Mouse (Mus musculus): ENCODE data around the gene Tmem35b. TPM values are rescaled to one million over a fixed set of nuclear protein-coding genes. Genes with fewer than 3 reads are reported as not detected.

The Tmem35b gene
- polyA plus RNA-seq, 1 experiment from 2014 or later = 21.5 TPM

DNA sequence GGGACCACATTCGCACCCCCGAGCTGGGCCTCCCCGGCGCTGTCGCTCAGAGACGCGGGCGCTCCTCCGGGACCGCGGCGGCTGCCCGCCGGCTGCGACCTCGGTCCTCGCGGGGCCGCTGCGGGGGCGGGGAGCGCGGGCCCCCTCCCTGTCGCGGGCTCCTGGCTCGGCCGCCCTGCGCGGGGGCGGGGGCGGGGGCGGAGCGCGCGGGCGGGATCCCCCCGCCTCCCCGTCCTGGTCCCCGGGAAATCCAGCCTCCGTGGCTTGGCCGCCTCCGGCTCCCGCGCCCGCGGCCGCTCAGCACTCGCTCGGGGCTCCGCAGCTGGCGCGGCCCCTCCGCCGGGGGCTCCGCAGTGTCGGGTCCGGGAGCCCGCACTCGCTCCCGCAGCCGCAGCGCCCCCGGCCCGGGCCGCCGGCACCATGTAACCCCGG, 45.4 kb downstream of the Tmem35b start, which contains the start of gene Dlgap3:
Gene Dlgap3 (plus strand): TSS at position 291 of the 432 bp plus-strand sequence.
- Histone ChIP-seq H3K27me3 (peaks cover 13% of the 10 kb centered on the region; the same call in 1 of the 2 replicates), H3K9ac (peak within 1 kb of the TSS; percentile 96), H3K9me3 (no peaks in the 10 kb centered on the region), H3K36me3 (no peaks in the 10 kb centered on the region), H3K4me2 (peak within 1 kb of the TSS; percentile 68), H3K27ac (peak within 1 kb of the TSS; percentile 89), H3K4me1 (replicated peaks) (peaks cover 57% of the 10 kb centered on the region), H3K4me3 (peak within 1 kb of the TSS; percentile 96)
- peak; percentile 52 for ATAC-seq (ENCODE audit: low FRiP score)
- WGBS = 0% methylated on average over 26 of the region's 67 CpGs

DNA sequence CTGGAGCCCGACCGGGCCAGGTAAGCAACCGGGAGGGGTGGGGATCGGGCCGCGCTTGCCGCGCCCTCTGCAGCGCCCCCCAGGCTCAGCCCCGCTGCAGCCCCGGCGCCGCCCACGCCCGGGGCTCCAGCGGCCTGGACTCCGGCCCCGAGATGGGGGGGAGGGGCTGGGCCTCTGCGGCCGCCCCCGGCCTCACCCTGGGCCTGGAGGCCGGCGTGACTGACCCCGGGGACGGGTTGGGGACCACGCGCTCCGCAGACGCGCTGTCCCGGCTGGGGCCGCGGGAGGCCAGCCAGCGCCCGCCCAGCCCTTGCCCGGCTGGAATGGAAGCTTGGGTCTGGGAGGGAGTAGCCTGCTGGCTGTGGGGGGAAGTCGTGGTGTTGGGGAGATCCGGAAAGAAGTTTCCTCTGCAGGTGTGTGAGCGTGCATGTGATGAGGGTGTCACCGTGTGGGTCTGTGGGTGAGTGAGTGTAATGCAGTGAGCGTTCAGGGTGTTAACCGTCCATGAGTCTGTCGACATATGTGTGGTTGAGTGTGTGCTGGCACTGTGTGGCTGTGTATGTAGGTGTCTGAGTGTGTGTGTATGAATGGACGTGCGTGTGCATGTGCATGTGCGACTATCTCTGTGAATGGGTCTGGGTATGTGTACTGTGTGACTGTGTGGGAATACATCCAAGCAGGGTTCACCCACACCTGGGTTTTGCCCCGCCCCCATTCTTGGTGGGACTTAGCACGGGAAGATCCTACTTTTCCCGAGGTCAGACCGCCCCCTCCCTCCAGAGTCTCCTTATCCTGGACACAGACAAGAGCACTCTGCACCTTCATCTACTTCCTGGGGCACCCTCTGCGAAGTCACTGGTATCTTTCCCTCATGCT, 46.1 kb downstream of the Tmem35b start:
- 4% methylated on average over 29 of the region's 51 CpGs for WGBS
- Histone ChIP-seq H3K27ac (peak overlapping the region; percentile 89), H3K27me3 (peaks cover 13% of the 10 kb centered on the region; the same call in 1 of the 2 replicates), H3K4me3 (peak overlapping the region; percentile 96), H3K4me1 (replicated peaks) (peaks cover 64% of the 10 kb centered on the region), H3K9me3 (no peaks in the 10 kb centered on the region), H3K9ac (peak overlapping the region; percentile 96), H3K36me3 (no peaks in the 10 kb centered on the region), H3K4me2 (peak overlapping the region; percentile 68)
- peak; percentile 60 for ATAC-seq (ENCODE audit: low FRiP score)

DNA sequence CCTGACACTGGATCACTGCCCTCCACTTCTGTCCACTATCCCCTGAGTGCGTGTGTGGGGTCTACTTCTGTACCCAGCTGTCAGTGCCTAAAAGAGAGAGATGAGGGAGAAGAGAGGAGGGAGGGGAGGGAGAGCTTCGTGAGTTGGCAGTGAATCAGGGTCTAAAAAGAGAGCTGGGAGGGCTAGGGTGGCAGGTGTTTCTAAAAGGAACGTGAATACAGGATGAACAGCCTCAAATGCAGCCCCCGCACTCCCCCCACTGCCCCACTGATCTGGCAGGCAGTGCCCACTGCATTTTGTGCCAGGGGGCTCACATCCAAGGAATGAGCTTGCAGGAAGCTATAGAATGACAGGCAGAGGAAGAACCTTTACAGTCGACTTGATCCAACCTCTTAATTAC, 47.4 kb downstream of the Tmem35b start:
- Histone ChIP-seq H3K4me1 (replicated peaks) (peaks cover 68% of the 10 kb centered on the region), H3K9me3 (no peaks in the 10 kb centered on the region), H3K4me2 (peak overlapping the region; percentile 68), H3K4me3 (0 out of 2 replicates have a peak overlapping the region, but pooled peaks have one; percentile 96), H3K27me3 (peaks cover 13% of the 10 kb centered on the region; the same call in 1 of the 2 replicates), H3K36me3 (no peaks in the 10 kb centered on the region), H3K9ac (no peak overlapping the region), H3K27ac (peak overlapping the region; percentile 48; the same call in 1 of the 2 replicates)
- 21% methylated on average over 5 of the region's 5 CpGs for WGBS
- no peak for ATAC-seq (ENCODE audit: low FRiP score)

DNA sequence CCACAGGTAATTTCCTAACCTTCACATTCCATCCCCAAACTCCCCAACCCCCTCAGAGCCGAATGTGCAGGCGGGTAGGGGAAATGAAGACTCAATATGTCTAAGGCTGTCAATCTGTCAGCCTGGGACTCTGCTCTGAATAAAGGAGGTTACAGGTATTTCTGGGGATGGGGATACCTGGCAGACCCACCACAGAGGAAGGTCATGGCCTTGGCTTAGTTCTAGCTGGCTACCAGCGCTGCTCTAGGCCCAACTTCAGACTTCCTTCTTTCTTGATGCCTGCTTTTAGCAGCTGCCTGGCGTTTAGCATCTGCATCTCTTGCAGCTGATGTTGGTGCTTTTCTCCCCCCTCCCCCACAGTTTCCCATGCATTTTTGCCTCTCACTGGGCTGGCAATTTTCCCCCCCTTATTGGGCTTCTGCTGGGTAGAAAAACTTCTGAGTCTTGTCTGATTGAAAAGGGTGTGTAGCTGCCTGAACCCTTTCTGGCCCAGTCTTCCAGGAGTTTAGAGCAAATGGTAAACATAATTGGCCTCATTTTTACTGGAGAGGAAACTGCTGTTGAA, 47.9 kb downstream of the Tmem35b start:
- Histone ChIP-seq H3K9ac (0 out of 2 replicates have a peak overlapping the region, but pooled peaks have one; percentile 5), H3K27ac (0 out of 2 replicates have a peak overlapping the region, but pooled peaks have one; percentile 48), H3K4me2 (peak overlapping the region; percentile 68), H3K27me3 (peaks cover 13% of the 10 kb centered on the region; the same call in 1 of the 2 replicates), H3K4me3 (no peak overlapping the region), H3K9me3 (no peaks in the 10 kb centered on the region), H3K4me1 (replicated peaks) (peaks cover 68% of the 10 kb centered on the region), H3K36me3 (no peaks in the 10 kb centered on the region)
- WGBS = 41% methylated on average over 4 of the region's 4 CpGs
- no peak for ATAC-seq (ENCODE audit: low FRiP score)

DNA sequence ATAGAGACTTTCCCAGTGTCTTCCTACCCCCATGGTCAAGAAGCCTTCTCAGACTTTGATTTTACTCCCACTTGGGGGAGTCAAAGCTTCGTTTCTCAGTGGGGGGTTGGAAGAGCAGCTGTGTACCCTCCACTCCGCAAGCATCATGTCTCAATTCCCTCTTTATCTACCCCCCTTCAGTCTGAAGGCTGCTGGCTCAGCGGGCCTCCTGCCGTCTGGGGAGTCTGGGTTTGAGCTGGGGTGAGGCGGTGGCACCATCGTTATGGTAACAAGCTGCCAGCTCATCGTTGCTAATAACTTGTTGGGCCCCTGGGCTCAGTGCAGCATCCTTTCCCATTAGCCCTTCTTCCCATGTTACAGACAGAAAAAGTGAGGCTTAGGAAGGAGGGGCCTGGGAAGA, 48.6 kb downstream of the Tmem35b start:
- peaks cover 68% of the 10 kb centered on the region for H3K4me1 ChIP-seq (replicated peaks)

DNA sequence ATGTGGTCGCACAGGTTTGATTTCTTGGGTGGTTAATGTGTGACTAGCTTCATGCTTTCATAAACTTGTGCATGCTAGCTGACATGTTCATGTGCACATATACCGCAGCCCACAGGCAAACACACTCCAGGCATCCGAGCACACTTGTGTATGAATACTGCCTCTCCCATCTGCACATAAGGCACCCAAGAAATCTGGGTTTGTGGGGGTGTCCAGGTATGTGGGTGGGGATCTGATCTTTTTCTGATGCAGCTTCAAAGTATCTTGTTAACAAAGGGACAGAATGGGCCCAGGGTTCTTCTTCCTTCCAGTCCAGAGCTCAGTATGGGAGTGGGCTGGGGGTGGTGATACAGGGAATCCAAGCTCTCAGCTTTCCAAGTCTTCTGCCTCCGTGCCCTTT, 49.1 kb downstream of the Tmem35b start:
- Histone ChIP-seq H3K9ac (peak overlapping the region; percentile 46), H3K4me2 (no peak overlapping the region; the same call in 1 of the 2 replicates), H3K4me3 (no peak overlapping the region), H3K9me3 (no peaks in the 10 kb centered on the region), H3K27me3 (0 out of 2 replicates have a peak, but pooled peaks cover 6% of the 10 kb centered on the region), H3K36me3 (no peaks in the 10 kb centered on the region), H3K27ac (no peak overlapping the region), H3K4me1 (replicated peaks) (peaks cover 67% of the 10 kb centered on the region)
- no peak for ATAC-seq (ENCODE audit: low FRiP score)
- WGBS = 64% methylated on average over 4 of the region's 4 CpGs

More for the DNA sequence above, 48.6 kb downstream of the Tmem35b start:
- no peaks in the 10 kb centered on the region for H3K9me3 ChIP-seq
- H3K27ac ChIP-seq = no peak overlapping the region
- H3K36me3 ChIP-seq = no peaks in the 10 kb centered on the region
- 0 out of 2 replicates have a peak, but pooled peaks cover 10% of the 10 kb centered on the region for H3K27me3 ChIP-seq
- 17% methylated on average over 7 of the region's 7 CpGs for WGBS
- no peak overlapping the region for H3K4me3 ChIP-seq
- peak overlapping the region; percentile 23; the same call in 1 of the 2 replicates for H3K4me2 ChIP-seq
- ATAC-seq (ENCODE audit: low FRiP score) = no peak
- no peak overlapping the region for H3K9ac ChIP-seq

DNA sequence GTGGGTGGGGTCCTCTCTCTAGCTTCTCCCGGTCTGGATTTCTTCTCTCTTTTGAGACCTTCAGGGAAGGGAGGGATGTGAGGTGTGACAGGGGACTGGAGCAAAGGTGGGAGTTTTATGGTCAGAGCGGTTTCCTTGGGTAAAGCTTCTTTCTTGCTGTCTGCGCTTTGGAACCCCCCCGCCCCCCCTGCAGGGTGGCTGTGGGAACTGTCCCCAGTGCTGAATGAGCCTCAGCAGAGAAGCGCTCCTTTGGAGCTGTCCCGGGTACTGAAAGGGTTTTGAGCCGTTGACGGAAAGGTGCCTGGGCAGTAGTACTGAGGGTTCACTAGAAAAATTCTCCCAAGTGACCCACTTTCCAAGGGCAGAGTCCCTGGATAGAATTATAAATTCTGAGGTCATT, 50.0 kb downstream of the Tmem35b start:
- Histone ChIP-seq H3K9me3 (no peaks in the 10 kb centered on the region), H3K27me3 (0 out of 2 replicates have a peak, but pooled peaks cover 6% of the 10 kb centered on the region), H3K9ac (no peak overlapping the region), H3K4me3 (no peak overlapping the region), H3K36me3 (no peaks in the 10 kb centered on the region), H3K4me2 (no peak overlapping the region), H3K4me1 (replicated peaks) (peaks cover 61% of the 10 kb centered on the region), H3K27ac (no peak overlapping the region)
- WGBS = 4% methylated on average over 8 of the region's 8 CpGs
- no peak for ATAC-seq (ENCODE audit: low FRiP score)

DNA sequence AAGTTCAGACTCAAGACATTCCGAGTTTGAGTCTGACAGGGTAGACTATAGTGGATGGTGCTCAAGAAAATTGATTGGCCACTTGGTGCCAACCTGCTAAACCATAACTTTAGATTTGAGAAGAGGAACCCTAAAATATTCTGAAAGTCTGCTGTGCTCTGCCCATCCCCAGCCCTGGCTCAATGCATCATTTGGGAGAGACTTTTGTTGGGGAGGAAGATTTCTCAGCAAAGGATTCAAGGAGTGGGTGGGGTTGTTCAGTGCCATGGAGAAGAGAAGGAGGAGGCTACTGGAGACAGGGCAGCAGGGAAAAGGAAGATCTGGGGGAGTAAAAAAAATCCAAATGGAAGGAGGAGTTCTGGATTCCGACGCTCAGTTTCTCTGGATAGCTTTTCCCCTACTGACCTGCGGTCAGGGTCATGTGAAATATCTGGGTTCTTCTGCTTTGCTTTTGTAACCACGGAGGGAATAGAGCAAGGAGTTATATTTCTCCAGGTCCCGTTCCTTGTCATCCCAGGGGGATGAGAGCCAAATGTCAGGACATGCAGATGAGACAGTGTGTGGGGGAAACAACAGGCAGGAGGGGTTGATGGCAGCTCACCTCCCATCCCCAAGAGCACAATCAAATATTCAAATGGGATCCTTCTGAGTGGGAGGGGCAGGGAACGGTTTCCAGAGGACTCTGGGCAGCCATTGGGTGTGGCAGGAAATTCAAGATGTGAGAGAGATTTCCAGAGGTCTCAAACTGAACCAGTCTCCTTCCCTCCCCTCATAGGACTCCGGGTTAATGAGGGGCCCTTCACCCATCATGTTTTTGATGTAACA, 50.8 kb downstream of the Tmem35b start:
- Histone ChIP-seq H3K4me2 (no peak overlapping the region), H3K4me1 (replicated peaks) (peaks cover 65% of the 10 kb centered on the region), H3K9ac (no peak overlapping the region), H3K27ac (no peak overlapping the region), H3K9me3 (no peaks in the 10 kb centered on the region), H3K36me3 (no peaks in the 10 kb centered on the region), H3K27me3 (0 out of 2 replicates have a peak, but pooled peaks cover 6% of the 10 kb centered on the region), H3K4me3 (no peak overlapping the region)
- no peak for ATAC-seq (ENCODE audit: low FRiP score)
- WGBS = 66% methylated on average over 8 of the region's 8 CpGs

DNA sequence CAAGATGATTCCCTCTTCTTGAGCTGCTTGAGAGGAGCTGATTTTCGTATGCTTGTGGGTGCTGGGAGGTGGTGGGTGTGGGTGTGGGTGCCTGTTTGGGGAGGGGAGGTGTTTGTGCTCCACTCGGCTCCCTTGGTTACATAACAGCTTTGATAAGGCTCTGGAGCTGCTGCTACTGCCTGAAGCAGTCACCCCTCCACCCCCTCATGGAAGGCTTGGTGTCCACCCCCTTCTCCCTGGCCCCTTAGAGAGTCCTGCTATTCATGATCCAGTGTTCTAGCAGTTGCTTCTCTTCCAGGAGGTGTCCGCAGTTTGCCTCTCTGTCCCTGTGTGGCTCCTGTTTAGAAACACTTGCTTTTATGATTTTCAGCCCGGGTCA, 51.4 kb downstream of the Tmem35b start:
- H3K27ac ChIP-seq = no peak overlapping the region
- H3K9me3 ChIP-seq = no peaks in the 10 kb centered on the region
- ATAC-seq (ENCODE audit: low FRiP score) = no peak
- 0 out of 2 replicates have a peak, but pooled peaks cover 6% of the 10 kb centered on the region for H3K27me3 ChIP-seq
- no peak overlapping the region for H3K4me3 ChIP-seq
- H3K4me1 ChIP-seq (replicated peaks) = peaks cover 65% of the 10 kb centered on the region
- H3K9ac ChIP-seq = no peak overlapping the region
- H3K36me3 ChIP-seq = no peaks in the 10 kb centered on the region
- H3K4me2 ChIP-seq = no peak overlapping the region
- WGBS = 62% methylated on average over 4 of the region's 4 CpGs

DNA sequence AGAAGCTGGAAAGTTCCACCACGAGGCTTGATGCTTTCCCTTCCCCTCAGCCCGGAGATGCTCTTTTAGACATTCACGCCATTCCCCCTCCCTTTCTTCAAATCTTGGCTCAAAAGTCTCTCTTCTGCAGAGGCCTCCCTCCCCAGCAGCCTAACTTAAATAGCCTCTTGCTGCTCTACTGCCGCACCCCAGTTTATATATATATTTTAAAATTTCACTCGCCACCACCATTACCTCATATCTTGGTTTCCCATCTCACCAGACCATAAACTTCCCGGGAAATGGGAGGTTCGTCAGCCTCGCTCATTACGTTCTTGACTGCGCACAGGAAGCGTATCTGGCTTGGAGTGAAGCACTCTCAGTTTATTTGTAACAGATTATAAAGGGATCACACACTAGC, 54.5 kb downstream of the Tmem35b start:
- H3K27me3 ChIP-seq = 0 out of 2 replicates have a peak, but pooled peaks cover 3% of the 10 kb centered on the region
- WGBS = 84% methylated on average over 11 of the region's 11 CpGs
- no peaks in the 10 kb centered on the region for H3K9me3 ChIP-seq
- H3K4me3 ChIP-seq = no peak overlapping the region
- no peak overlapping the region for H3K9ac ChIP-seq
- H3K36me3 ChIP-seq = no peaks in the 10 kb centered on the region
- H3K4me1 ChIP-seq (replicated peaks) = peaks cover 45% of the 10 kb centered on the region
- ATAC-seq (ENCODE audit: low FRiP score) = no peak
- H3K27ac ChIP-seq = no peak overlapping the region
- no peak overlapping the region for H3K4me2 ChIP-seq

DNA sequence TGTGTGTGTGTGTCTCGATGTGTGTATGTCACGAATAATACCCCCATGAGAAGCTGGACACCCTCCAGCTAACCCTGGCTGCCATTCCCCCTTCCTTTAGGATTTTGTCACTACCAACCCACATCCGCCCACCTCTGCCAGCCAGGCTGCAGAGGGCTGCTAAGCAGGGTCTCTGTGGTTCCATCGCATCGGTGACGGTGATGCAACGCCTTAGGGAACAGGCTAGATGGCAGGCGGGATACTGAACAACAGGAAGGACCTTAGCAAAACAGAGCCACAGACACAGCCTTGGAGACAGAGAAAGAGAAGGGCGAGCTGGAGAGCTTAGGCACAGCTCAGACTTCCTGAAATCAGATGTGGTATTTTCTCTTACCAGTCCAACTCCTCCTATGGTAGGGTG, 55.2 kb downstream of the Tmem35b start:
- Histone ChIP-seq H3K27ac (0 out of 2 replicates have a peak overlapping the region, but pooled peaks have one; percentile 23), H3K9me3 (no peaks in the 10 kb centered on the region), H3K27me3 (0 out of 2 replicates have a peak, but pooled peaks cover 3% of the 10 kb centered on the region), H3K9ac (peak overlapping the region; percentile 40), H3K4me2 (no peak overlapping the region), H3K36me3 (no peaks in the 10 kb centered on the region), H3K4me3 (no peak overlapping the region), H3K4me1 (replicated peaks) (peaks cover 38% of the 10 kb centered on the region)
- no peak for ATAC-seq (ENCODE audit: low FRiP score)
- WGBS = 53% methylated on average over 9 of the region's 9 CpGs
